Mouse (Mus musculus): ENCODE measurements around the gene Gnai3. TPM values are rescaled to one million over a fixed set of nuclear protein-coding genes. Genes with fewer than 3 reads are reported as not detected.

Gene Gnai3
- polyA plus RNA-seq, 1 experiment from 2014 or later, result 115 TPM

DNA sequence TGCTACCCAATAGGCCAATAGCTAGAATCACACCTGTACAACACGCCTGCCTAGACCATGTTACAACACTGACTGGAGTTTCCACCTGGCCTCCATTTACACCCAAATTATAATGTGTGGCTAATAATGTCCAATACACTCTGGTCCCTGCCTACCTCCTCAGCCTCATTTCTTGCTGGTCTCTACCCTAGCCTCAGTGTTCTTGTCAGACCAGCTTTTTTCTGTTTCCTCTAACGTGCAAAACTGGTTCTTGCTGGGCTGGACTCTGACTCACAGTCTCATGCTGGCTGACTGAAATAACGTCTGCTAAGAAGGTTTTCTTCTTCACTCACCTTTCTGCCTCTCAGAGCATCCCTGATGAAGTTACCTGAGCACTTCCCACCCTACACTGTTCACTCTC, 19.6 kb downstream of the Gnai3 start:
- no peaks in the 10 kb centered on the region for H3K9me3 ChIP-seq (replicated peaks; ENCODE audit: control insufficient read depth, low read length, poor library complexity, severe bottlenecking)

DNA sequence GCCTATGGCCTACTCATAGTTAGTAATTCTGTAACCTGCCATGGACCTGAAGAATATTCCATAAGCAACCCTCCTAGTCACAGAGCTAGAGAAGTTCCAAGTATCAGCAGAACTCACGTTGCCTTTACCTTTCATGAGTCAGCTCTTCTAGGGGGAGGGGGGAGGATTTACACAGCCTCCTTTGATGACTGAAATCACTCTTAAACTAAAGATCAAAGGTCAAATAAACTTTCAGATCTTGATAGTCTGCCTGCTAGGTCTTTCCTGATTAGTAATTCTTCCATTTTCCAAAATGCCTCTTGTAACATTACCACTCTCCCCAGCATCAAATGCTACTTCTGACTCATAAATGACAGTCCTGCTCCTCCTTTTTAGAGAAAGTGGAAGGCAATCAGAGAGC, 21.8 kb downstream of the Gnai3 start:
- no peak for ATAC-seq
- no peak overlapping the region for H3K27ac ChIP-seq (ENCODE audit: low read length)
- H3K4me1 ChIP-seq (ENCODE audit: control insufficient read depth, insufficient read depth, low read length), result no peaks in the 10 kb centered on the region
- no peak overlapping the region for H3K4me3 ChIP-seq (ENCODE audit: low read depth, low read length)
- H3K27me3 ChIP-seq (ENCODE audit: control insufficient read depth, insufficient read depth, low read depth, low read length), result no peaks in the 10 kb centered on the region
- no peak overlapping the region for H3K9ac ChIP-seq (ENCODE audit: low read depth, low read length)
- 60% methylated on average over 1 of the region's 1 CpGs for WGBS
- H3K4me2 ChIP-seq (ENCODE audit: low read length), result no peak overlapping the region
- H3K36me3 ChIP-seq (ENCODE audit: control insufficient read depth, insufficient read depth, low read length), result no peaks in the 10 kb centered on the region
- no peaks in the 10 kb centered on the region for H3K9me3 ChIP-seq (replicated peaks; ENCODE audit: control insufficient read depth, low read length, poor library complexity, severe bottlenecking)

More for the DNA sequence above, 19.6 kb downstream of the Gnai3 start:
- Histone ChIP-seq H3K27ac (ENCODE audit: low read length) (no peak overlapping the region), H3K4me3 (ENCODE audit: low read depth, low read length) (no peak overlapping the region), H3K4me1 (ENCODE audit: control insufficient read depth, insufficient read depth, low read length) (no peaks in the 10 kb centered on the region), H3K4me2 (ENCODE audit: low read length) (no peak overlapping the region), H3K9ac (ENCODE audit: low read depth, low read length) (no peak overlapping the region), H3K36me3 (ENCODE audit: control insufficient read depth, insufficient read depth, low read length) (no peaks in the 10 kb centered on the region), H3K27me3 (ENCODE audit: control insufficient read depth, insufficient read depth, low read depth, low read length) (no peaks in the 10 kb centered on the region)
- no peak for ATAC-seq
- 96% methylated on average over 3 of the region's 3 CpGs for WGBS

DNA sequence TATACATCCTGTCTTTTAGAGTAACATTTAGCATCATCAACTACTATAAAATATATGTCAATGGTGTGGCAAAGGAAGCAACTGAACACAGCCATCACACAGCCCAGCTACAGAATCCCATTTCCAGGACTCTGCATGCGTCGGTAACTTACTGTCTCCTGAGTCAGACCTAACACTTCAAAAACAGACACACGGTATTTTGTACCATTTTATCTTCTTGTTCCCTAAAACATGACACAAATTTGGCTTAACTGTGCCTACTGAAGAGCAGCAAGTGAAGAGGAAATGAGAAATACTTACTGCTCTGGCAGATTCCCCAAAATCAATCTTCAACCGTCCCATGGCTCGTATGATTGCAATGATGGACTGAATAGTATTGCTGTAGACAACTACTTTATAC, 22.7 kb downstream of the Gnai3 start:
- peaks cover 2% of the 10 kb centered on the region; the same call in 1 of the 2 replicates for H3K36me3 ChIP-seq (ENCODE audit: control insufficient read depth, insufficient read depth, low read length)
- WGBS, result 93% methylated on average over 5 of the region's 5 CpGs
- no peak for ATAC-seq
- H3K4me1 ChIP-seq (ENCODE audit: control insufficient read depth, insufficient read depth, low read length), result no peaks in the 10 kb centered on the region
- H3K9ac ChIP-seq (ENCODE audit: low read depth, low read length), result no peak overlapping the region
- H3K4me2 ChIP-seq (ENCODE audit: low read length), result no peak overlapping the region
- H3K27me3 ChIP-seq (ENCODE audit: control insufficient read depth, insufficient read depth, low read depth, low read length), result no peaks in the 10 kb centered on the region
- H3K27ac ChIP-seq (ENCODE audit: low read length), result no peak overlapping the region
- H3K9me3 ChIP-seq (replicated peaks; ENCODE audit: control insufficient read depth, low read length, poor library complexity, severe bottlenecking), result no peaks in the 10 kb centered on the region
- H3K4me3 ChIP-seq (ENCODE audit: low read depth, low read length), result no peak overlapping the region

DNA sequence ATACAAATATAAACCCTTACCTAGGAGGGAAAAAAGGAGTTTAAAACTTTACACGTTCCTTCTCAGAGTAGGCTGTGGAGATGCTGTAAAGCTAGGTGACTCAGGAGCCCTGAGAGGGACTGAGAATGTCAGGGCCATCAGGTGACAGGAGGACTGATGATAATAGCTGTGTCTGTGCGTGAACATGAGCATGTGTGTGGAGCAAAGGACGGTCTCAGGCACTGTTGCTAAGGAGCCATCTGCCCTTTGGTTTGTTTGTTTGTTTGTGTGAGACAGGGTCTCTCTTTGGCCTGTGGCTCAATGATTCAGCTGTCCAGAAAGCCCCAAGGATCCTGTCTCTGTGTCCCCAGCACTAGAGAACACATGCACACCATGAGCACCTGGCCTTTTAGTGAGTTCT, 24.8 kb downstream of the Gnai3 start:
- Histone ChIP-seq H3K4me2 (ENCODE audit: low read length) (no peak overlapping the region), H3K4me3 (ENCODE audit: low read depth, low read length) (no peak overlapping the region), H3K9ac (ENCODE audit: low read depth, low read length) (no peak overlapping the region), H3K9me3 (replicated peaks; ENCODE audit: control insufficient read depth, low read length, poor library complexity, severe bottlenecking) (no peaks in the 10 kb centered on the region), H3K27ac (ENCODE audit: low read length) (no peak overlapping the region), H3K4me1 (ENCODE audit: control insufficient read depth, insufficient read depth, low read length) (no peaks in the 10 kb centered on the region), H3K36me3 (ENCODE audit: control insufficient read depth, insufficient read depth, low read length) (peaks cover 8% of the 10 kb centered on the region), H3K27me3 (ENCODE audit: control insufficient read depth, insufficient read depth, low read depth, low read length) (no peaks in the 10 kb centered on the region)
- whole genome bisulfite sequencing, result 93% methylated on average over 3 of the region's 3 CpGs
- ATAC-seq, result no peak

DNA sequence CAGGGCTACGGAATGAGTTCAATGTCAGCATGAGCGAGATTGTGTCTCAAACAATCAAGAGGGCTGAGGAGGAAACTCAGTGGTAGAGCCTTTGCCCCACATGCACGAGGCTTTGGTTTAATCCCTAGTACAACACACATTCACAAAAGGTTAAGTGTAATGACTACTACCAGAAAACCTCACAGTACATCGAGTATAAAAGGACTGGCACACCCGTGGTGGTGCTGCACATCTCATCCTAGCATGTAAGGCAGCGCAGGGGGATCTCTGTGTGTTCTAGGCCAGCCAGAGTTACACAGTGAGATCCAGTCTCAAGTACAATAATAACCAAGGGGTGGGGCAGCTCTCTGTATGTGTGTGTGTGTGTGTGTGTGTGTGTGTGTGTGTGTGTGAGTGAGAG, 28.5 kb downstream of the Gnai3 start:
- ATAC-seq, result no peak
- Histone ChIP-seq H3K27me3 (ENCODE audit: control insufficient read depth, insufficient read depth, low read depth, low read length) (no peaks in the 10 kb centered on the region), H3K4me1 (ENCODE audit: control insufficient read depth, insufficient read depth, low read length) (no peaks in the 10 kb centered on the region), H3K4me3 (ENCODE audit: low read depth, low read length) (no peak overlapping the region), H3K27ac (ENCODE audit: low read length) (no peak overlapping the region), H3K9me3 (replicated peaks; ENCODE audit: control insufficient read depth, low read length, poor library complexity, severe bottlenecking) (no peaks in the 10 kb centered on the region), H3K4me2 (ENCODE audit: low read length) (no peak overlapping the region), H3K9ac (ENCODE audit: low read depth, low read length) (no peak overlapping the region), H3K36me3 (ENCODE audit: control insufficient read depth, insufficient read depth, low read length) (peaks cover 14% of the 10 kb centered on the region)
- WGBS, result 92% methylated on average over 6 of the region's 6 CpGs

DNA sequence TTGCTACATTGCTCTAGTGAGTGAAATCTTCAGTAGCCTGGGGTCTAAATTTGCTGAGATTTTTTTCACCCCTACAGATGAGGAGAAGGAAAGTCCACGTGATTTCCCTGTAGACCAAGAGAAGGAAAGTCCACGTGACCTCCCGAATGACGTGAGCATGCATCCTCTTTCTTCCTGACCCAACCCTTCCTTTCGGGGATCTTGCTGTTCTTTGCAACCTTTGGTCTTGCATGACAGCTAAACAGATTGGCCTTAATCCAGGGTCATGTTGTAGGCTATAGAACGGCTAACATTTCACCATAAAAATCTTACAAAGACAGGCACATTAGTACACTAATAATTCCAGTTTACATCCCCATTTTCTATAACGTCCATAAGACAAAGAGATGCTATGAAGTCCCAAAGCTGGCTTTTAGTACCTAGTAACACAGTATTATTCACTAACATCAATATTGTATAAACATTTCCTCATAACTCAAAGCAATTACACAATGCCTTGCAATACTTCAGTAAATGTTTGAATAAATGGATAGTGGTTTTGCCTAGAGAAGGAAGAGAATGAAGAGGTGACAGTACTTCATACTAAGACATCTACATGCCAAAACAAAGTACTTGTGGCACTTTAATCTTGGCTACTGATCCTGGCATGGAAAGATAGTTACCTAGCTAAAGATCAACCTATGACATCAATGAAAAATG, 32.2 kb downstream of the Gnai3 start:
- Histone ChIP-seq H3K4me3 (ENCODE audit: low read depth, low read length) (no peak overlapping the region), H3K27me3 (ENCODE audit: control insufficient read depth, insufficient read depth, low read depth, low read length) (no peaks in the 10 kb centered on the region), H3K4me1 (ENCODE audit: control insufficient read depth, insufficient read depth, low read length) (no peaks in the 10 kb centered on the region), H3K9ac (ENCODE audit: low read depth, low read length) (no peak overlapping the region), H3K9me3 (replicated peaks; ENCODE audit: control insufficient read depth, low read length, poor library complexity, severe bottlenecking) (no peaks in the 10 kb centered on the region), H3K4me2 (ENCODE audit: low read length) (no peak overlapping the region), H3K36me3 (ENCODE audit: control insufficient read depth, insufficient read depth, low read length) (peaks cover 25% of the 10 kb centered on the region), H3K27ac (ENCODE audit: low read length) (no peak overlapping the region)
- no peak for ATAC-seq
- WGBS, result 92% methylated on average over 7 of the region's 7 CpGs

DNA sequence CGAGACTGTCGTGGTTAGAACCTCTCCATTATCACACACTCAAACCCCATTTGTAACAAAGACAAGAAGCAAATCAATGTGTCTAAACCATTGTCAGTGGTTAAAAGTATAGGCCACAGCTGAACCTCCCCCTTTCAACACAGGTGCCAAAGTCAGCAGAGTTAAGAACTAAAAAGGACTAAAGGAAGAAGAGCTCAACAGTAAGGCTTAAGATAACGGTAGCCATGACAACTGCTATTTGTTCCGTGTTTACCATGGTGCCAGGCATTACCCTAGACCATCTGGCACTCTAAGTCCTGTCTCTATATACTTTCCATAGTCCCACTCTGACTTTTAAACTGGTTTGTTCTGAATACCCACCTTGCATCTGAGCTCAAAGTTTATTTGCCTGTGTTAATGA, 33.3 kb downstream of the Gnai3 start:
- 86% methylated on average over 4 of the region's 4 CpGs for WGBS
- no peak overlapping the region for H3K27ac ChIP-seq (ENCODE audit: low read length)
- no peaks in the 10 kb centered on the region for H3K27me3 ChIP-seq (ENCODE audit: control insufficient read depth, insufficient read depth, low read depth, low read length)
- no peak overlapping the region for H3K9ac ChIP-seq (ENCODE audit: low read depth, low read length)
- H3K9me3 ChIP-seq (replicated peaks; ENCODE audit: control insufficient read depth, low read length, poor library complexity, severe bottlenecking), result no peaks in the 10 kb centered on the region
- H3K4me3 ChIP-seq (ENCODE audit: low read depth, low read length), result no peak overlapping the region
- ATAC-seq, result no peak
- H3K4me2 ChIP-seq (ENCODE audit: low read length), result no peak overlapping the region
- no peaks in the 10 kb centered on the region for H3K4me1 ChIP-seq (ENCODE audit: control insufficient read depth, insufficient read depth, low read length)
- peaks cover 27% of the 10 kb centered on the region for H3K36me3 ChIP-seq (ENCODE audit: control insufficient read depth, insufficient read depth, low read length)

DNA sequence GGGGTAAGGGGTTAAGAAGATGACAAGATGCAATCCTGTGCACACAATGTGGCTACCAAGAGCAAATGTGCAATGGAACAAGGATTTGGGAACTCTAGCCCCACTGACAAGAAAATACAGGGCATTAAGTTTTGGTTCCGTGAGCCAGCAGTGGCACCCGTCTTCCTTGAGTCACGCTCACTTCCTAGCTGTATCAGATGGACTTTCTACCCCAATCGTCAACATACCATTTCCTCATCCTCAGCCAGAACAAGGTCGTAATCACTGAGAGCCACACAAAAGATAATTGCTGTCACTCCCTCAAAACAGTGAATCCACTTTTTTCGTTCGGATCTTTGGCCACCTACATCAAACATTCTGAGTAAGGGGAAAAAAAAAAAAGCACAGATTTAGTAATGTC, 33.7 kb downstream of the Gnai3 start:
- no peak for ATAC-seq
- 86% methylated on average over 7 of the region's 7 CpGs for WGBS
- no peak overlapping the region for H3K4me3 ChIP-seq (ENCODE audit: low read depth, low read length)
- H3K36me3 ChIP-seq (ENCODE audit: control insufficient read depth, insufficient read depth, low read length), result peaks cover 23% of the 10 kb centered on the region
- H3K9me3 ChIP-seq (replicated peaks; ENCODE audit: control insufficient read depth, low read length, poor library complexity, severe bottlenecking), result no peaks in the 10 kb centered on the region
- no peak overlapping the region for H3K9ac ChIP-seq (ENCODE audit: low read depth, low read length)
- H3K4me2 ChIP-seq (ENCODE audit: low read length), result no peak overlapping the region
- no peaks in the 10 kb centered on the region for H3K27me3 ChIP-seq (ENCODE audit: control insufficient read depth, insufficient read depth, low read depth, low read length)
- H3K27ac ChIP-seq (ENCODE audit: low read length), result no peak overlapping the region
- no peaks in the 10 kb centered on the region for H3K4me1 ChIP-seq (ENCODE audit: control insufficient read depth, insufficient read depth, low read length)

DNA sequence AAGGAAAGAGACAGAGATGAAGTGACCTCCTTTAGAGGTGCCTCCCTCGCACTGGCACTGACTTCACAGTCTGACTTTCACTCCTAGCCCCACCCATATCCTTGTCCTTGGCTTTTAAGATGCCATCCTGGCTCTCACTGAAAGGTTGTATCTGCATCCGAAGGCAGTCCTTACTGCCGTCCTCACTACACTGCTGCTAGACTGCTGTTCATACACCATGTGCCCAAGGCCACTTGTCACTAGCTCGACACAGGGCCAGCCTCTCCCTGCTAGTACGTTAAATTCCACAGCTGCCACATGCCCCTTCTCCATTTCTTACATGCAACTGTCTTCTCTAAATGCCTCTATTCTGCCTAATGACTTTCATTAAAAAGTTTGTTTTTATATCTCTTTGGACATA, 34.6 kb downstream of the Gnai3 start:
- Histone ChIP-seq H3K36me3 (ENCODE audit: control insufficient read depth, insufficient read depth, low read length) (peaks cover 22% of the 10 kb centered on the region), H3K27me3 (ENCODE audit: control insufficient read depth, insufficient read depth, low read depth, low read length) (no peaks in the 10 kb centered on the region)
- ATAC-seq, result no peak

More for the DNA sequence above, 34.6 kb downstream of the Gnai3 start:
- Histone ChIP-seq H3K9me3 (replicated peaks; ENCODE audit: control insufficient read depth, low read length, poor library complexity, severe bottlenecking) (no peaks in the 10 kb centered on the region), H3K27ac (ENCODE audit: low read length) (no peak overlapping the region), H3K9ac (ENCODE audit: low read depth, low read length) (no peak overlapping the region), H3K4me1 (ENCODE audit: control insufficient read depth, insufficient read depth, low read length) (no peaks in the 10 kb centered on the region), H3K4me3 (ENCODE audit: low read depth, low read length) (no peak overlapping the region), H3K4me2 (ENCODE audit: low read length) (no peak overlapping the region)
- WGBS, result 86% methylated on average over 5 of the region's 5 CpGs

Measured in midbrain, embryonic 16.5 days (tissue).